Mouse (Mus musculus) small intestine, adult 2 months (tissue): ENCODE data around the gene Cmtm7. TPM values are rescaled to one million over a fixed set of nuclear protein-coding genes. Genes with fewer than 3 reads are reported as not detected.
A peak's percentile ranks its signal among the peaks of the same experiment; 100 is the strongest.

Experiments used
- H3K27ac ChIP-seq: fragments of 200-500 bp; 2 replicates; pipeline ENCODE4 v1.5.1; 2012; ENCODE audit warnings: low read depth, low read length, control low read depth, inconsistent platforms; ENCODE audit not compliant: insufficient read depth
- H3K27me3 ChIP-seq: fragments of 200-500 bp; 2 replicates; pipeline ENCODE4 v1.6.1; 2012; ENCODE audit warnings: mild to moderate bottlenecking, moderate library complexity, low read length, inconsistent platforms; ENCODE audit not compliant: control insufficient read depth, insufficient read depth
- H3K36me3 ChIP-seq: fragments of 200-500 bp; 2 replicates; pipeline ENCODE4 v1.6.1; 2012; ENCODE audit warnings: mild to moderate bottlenecking, low read length, control low read depth, inconsistent platforms; ENCODE audit not compliant: control insufficient read depth, insufficient read depth
- H3K4me1 ChIP-seq: fragments of 200-500 bp; 2 replicates; pipeline ENCODE4 v1.6.1; 2012; ENCODE audit warnings: low read length, inconsistent platforms, mixed read lengths; ENCODE audit not compliant: control insufficient read depth, insufficient read depth, insufficient read length
- H3K4me3 ChIP-seq: fragments of 200-500 bp; 2 replicates; pipeline ENCODE4 v1.5.1; 2012; ENCODE audit warnings: low read depth, mild to moderate bottlenecking, control low read depth, inconsistent platforms, low read length, moderate library complexity
- CTCF ChIP-seq: fragments of 200-500 bp; IDR thresholded peaks from 2 replicates; pipeline ENCODE4 v1.5.1; 2012; ENCODE audit warnings: low read depth, mild to moderate bottlenecking, control low read depth, inconsistent platforms, low read length, moderate library complexity, mixed read lengths; ENCODE audit not compliant: insufficient replicate concordance, insufficient read length; ENCODE audit errors: extremely low read depth
- POLR2A ChIP-seq: fragments of 200-500 bp; IDR thresholded peaks from 2 replicates; pipeline ENCODE4 v1.6.1; 2012; ENCODE audit warnings: low read depth, mild to moderate bottlenecking, control low read depth, inconsistent platforms, low read length, moderate library complexity
- WGBS: fragments of 180-500 bp; shearing (Covaris S2); methylation state at CpG from one replicate; pipeline ENCODE4 v1.1.7; 2018; 5-methylcytosine and 5-hydroxymethylcytosine counted together
- polyA plus RNA-seq: library from polyadenylated mRNA; depleted of rRNA; stranded (reverse); fragments of >200 nt; gene quantifications from 2 replicates; pipeline ENCODE4 v1.2.3, GENCODE M21; 2012

Cmtm7 gene
- polyA plus RNA-seq, 1 experiment, result 70.4 TPM

DNA sequence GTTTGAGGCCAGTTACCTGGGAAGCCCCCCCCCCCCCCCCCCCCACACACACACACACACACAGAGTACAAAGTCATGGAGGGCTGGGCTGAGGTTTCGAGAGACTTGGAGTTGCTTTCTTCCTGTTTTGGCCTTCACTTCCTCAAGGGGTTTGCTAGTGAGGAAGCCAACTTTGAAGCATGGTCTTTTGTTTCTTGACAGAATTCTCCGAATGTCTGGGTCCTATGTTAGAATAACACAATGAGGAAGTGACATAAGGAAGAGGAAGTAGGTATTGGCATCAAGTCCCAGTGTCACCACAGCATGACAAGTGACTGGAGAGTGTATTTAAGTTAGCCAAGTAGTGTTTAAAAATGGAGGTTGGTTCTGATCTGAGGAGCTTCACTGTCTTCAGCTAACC is 38.9 kb downstream of the Cmtm7 start:
- no peak for TF ChIP-seq POLR2A
- TF ChIP-seq CTCF, result no peak
- Histone ChIP-seq H3K4me1 (no peaks in the 10 kb centered on the region), H3K27ac (peak overlapping the region; percentile 26; the same call in 1 of the 2 replicates), H3K36me3 (peaks cover 54% of the 10 kb centered on the region), H3K4me3 (no peak overlapping the region), H3K27me3 (no peaks in the 10 kb centered on the region)
- 48% methylated on average over 2 of the region's 2 CpGs for WGBS

DNA sequence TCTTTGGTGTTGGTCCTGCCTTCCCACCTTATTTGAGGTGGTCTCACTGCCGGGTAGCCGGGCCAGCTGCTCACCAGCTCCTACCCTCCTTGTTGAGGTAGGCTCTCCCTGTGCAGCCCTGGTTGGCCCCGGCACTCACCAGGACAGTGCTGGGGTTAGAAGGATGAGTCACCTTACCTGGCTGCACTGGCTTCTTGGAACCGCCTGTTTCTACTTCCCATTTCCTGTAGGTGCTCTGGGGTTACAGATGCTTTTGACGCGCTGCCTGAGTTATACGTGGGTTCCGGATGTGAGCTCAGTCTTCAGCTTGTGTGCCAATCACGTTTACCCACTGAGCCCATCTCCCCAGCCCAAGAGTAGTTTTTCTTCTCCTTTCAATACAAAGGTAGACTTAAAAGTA is 41.3 kb downstream of the Cmtm7 start:
- TF ChIP-seq CTCF (no peak), POLR2A (no peak)
- Histone ChIP-seq H3K27me3 (no peaks in the 10 kb centered on the region), H3K27ac (no peak overlapping the region), H3K4me1 (peaks cover 2% of the 10 kb centered on the region; the same call in 1 of the 2 replicates), H3K36me3 (peaks cover 39% of the 10 kb centered on the region), H3K4me3 (no peak overlapping the region)
- WGBS, result 81% methylated on average over 9 of the region's 9 CpGs

DNA sequence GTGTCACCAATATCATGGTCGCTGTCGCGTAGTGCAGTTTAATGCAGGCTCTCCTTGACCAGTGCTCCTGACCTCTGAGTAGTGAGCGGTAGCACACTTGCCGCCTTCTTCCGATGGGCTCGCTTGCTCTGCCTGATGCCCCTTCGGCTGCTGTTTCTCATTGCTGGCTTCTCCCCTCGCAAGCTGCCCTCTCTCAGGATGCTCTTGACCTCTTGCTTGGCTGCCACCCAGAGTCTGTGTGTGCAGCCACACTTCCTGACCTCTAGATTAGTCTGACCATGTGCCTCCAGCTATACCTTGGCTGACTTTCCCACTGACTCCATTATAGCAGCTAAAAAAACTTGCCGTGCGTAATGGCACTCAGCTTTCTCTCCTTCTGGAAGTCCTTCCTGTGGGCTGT is 45.2 kb downstream of the Cmtm7 start:
- peaks cover 22% of the 10 kb centered on the region for H3K36me3 ChIP-seq
- peaks cover 7% of the 10 kb centered on the region; the same call in 1 of the 2 replicates for H3K4me1 ChIP-seq
- no peak overlapping the region for H3K4me3 ChIP-seq
- H3K27ac ChIP-seq, result no peak overlapping the region
- no peaks in the 10 kb centered on the region for H3K27me3 ChIP-seq
- 75% methylated on average over 11 of the region's 11 CpGs for WGBS
- TF ChIP-seq POLR2A (no peak), CTCF (no peak)

DNA sequence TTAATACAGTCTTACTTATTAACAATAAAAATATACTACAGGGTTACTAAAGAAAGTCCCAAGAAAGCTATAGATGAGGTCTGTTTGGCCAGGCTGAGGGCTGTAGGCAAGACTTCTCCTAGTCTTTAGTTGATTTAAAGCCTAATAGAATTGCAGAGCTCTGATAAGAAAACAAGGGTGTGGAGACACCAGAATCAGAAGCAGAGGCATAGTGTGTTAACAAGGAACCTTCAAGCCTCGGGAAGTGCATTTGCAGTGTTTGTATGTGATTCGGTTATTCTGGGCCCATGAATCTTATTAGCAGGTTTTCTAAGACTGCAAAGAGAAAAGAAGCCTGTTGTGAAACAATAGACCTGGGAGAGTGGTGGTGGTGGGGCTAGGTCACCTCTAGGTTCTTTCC is 48.4 kb downstream of the Cmtm7 start:
- TF ChIP-seq POLR2A (no peak), CTCF (no peak)
- no peak overlapping the region for H3K27ac ChIP-seq
- H3K4me3 ChIP-seq, result no peak overlapping the region
- peaks cover 8% of the 10 kb centered on the region; the same call in 1 of the 2 replicates for H3K36me3 ChIP-seq
- 36% methylated on average over 2 of the region's 2 CpGs for WGBS
- peaks cover 12% of the 10 kb centered on the region for H3K4me1 ChIP-seq
- no peaks in the 10 kb centered on the region for H3K27me3 ChIP-seq

DNA sequence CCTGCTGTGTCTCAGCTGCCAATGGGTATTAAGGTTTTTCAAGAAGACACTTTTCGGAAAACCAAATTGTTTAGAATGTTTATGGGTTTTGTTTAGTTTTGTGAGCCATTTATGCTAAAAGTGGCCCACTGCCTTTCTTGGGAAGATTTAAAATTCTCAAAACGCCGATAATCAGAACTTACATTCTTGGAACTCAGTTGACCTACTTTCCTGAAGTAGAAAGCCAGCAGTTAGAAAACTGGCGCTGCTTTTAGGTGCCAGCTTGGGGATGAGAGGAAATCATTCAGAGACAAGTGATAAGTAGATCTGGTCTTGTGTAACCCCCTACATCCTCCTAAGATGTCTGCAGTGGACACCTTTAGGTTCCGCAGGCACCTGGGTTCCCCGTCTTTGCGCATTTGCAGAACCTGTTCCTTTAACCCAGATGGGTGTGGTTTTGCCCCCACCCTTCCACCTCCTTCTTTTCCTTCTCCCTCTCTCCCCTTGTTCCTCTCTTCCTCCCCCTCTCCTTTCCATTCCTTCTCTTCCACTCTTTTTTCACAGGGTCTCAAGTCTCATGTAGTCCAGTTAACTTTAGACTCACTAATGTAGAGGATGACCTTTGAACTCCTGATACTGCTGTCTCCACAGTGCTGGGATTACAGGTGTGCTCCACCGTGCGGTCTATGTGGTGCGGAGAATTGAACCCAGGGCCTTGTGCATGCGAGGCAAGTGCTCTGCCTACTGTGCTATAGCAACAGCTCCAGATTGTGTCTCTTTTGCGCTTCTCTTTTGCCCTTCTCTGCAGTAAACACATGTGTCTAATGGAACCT is 49.6 kb downstream of the Cmtm7 start:
- no peaks in the 10 kb centered on the region for H3K27me3 ChIP-seq
- peaks cover 12% of the 10 kb centered on the region for H3K4me1 ChIP-seq
- WGBS, result 17% methylated on average over 12 of the region's 12 CpGs
- no peak for TF ChIP-seq POLR2A
- no peak for TF ChIP-seq CTCF
- peak overlapping the region; percentile 91 for H3K4me3 ChIP-seq
- peak overlapping the region; percentile 96 for H3K27ac ChIP-seq
- peaks cover 2% of the 10 kb centered on the region; the same call in 1 of the 2 replicates for H3K36me3 ChIP-seq

DNA sequence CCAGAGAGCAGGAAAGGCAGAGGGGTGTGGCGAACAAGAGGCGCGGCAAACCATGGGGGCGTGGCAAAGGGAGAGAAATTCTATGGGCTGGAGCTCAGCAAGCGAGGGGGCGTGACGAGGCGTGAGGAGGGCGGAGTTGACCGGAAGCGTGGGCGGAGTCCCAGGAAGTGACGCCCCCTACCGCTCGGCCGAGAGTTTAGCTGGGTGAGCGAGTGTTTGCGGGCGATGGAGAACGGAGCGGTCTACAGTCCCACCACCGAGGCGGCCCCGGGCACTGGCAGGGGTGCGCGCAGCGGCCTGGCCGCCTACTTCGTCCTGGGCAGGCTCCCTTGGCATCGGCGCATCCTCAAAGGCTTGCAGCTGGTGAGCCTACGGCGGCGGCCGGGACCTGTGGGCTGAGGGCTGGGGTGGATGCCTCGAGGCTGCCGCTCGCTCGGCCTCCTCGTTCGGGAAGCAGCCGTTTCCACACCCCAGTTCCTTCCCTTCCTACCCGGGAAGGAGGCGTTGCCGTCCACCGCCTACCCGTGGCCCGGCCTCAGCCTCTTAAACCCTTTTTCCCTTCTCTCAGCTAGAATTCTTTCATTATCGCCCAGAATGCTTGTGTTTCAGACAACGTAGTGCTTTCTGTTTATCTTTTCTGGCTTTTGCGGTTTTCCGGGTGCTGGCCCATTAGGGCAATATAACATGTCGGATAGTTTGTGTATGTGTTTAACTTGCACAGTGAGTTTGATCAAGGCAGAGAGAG is 50.5 kb downstream of the Cmtm7 start, which contains the start of gene Cmtm6:
Gene Cmtm6 (plus strand): TSS at position 106 of the 745 bp plus-strand sequence.
- peak within 1 kb of the TSS; percentile 91 for H3K4me3 ChIP-seq
- H3K4me1 ChIP-seq, result peaks cover 10% of the 10 kb centered on the region
- under 1% methylated on average over 53 of the region's 53 CpGs for WGBS
- H3K27ac ChIP-seq, result peak within 1 kb of the TSS; percentile 96
- H3K27me3 ChIP-seq, result no peaks in the 10 kb centered on the region
- H3K36me3 ChIP-seq, result no peaks in the 10 kb centered on the region
- TF ChIP-seq CTCF (no peak), POLR2A (peak; percentile 89)
